Mouse (Mus musculus): ENCODE data around the gene Barx1. TPM values are rescaled to one million over a fixed set of nuclear protein-coding genes. Genes with fewer than 3 reads are reported as not detected.

Gene Barx1
- polyA plus RNA-seq, 1 experiment from 2014 or later: 3.2 TPM

DNA sequence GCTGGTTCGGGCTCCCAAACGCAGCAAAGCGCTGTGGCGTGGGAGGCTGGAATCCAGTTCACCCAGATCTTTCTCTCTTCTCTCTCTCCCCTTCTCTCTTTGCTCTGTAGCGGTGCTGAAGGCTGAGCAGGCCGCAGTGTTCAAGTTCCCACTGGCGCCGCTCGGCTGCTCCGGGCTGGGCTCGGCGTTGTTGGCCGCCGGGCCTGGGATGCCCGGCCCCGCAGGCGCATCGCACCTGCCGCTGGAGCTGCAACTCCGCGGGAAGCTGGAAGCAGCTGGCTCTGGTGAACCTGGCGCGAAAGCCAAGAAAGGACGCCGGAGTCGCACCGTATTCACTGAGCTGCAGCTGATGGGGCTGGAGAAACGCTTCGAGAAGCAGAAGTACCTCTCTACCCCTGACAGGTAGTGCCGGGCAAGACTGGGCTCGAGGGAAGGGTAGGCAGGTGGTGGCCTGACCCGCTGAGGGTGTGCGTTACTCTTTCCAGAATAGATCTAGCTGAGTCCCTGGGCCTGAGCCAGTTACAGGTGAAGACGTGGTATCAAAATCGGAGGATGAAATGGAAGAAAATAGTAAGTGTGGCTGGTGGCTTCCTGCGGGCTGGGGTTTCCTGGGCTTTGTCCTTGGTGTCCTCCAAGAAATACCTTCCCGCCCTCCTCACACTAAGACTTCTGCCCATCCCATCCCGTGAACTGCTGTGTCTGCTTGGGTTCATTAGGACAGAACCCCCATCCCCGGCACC lies 2.3 kb downstream of the Barx1 start:
- Histone ChIP-seq H3K4me2 (no peak overlapping the region; the same call in 1 of the 2 replicates), H3K36me3 (ENCODE audit: control insufficient read depth, insufficient read depth, low read length) (no peaks in the 10 kb centered on the region), H3K4me3 (ENCODE audit: low read depth, low read length) (peak overlapping the region; percentile 19), H3K27ac (ENCODE audit: low read depth, low read length) (no peak overlapping the region), H3K9ac (ENCODE audit: low read depth, low read length) (no peak overlapping the region), H3K9me3 (replicated peaks; ENCODE audit: control insufficient read depth, low read length) (no peaks in the 10 kb centered on the region), H3K27me3 (ENCODE audit: control insufficient read depth, insufficient read depth, low read length) (peaks cover 95% of the 10 kb centered on the region), H3K4me1 (ENCODE audit: control insufficient read depth, insufficient read depth, low read length) (peaks cover 23% of the 10 kb centered on the region)
- 3% methylated on average over 39 of the region's 39 CpGs for WGBS (ENCODE audit: insufficient replicate concordance)
- no peak for ATAC-seq (replicated peaks; ENCODE audit: insufficient number of reproducible peaks, low FRiP score, low TSS enrichment)

DNA sequence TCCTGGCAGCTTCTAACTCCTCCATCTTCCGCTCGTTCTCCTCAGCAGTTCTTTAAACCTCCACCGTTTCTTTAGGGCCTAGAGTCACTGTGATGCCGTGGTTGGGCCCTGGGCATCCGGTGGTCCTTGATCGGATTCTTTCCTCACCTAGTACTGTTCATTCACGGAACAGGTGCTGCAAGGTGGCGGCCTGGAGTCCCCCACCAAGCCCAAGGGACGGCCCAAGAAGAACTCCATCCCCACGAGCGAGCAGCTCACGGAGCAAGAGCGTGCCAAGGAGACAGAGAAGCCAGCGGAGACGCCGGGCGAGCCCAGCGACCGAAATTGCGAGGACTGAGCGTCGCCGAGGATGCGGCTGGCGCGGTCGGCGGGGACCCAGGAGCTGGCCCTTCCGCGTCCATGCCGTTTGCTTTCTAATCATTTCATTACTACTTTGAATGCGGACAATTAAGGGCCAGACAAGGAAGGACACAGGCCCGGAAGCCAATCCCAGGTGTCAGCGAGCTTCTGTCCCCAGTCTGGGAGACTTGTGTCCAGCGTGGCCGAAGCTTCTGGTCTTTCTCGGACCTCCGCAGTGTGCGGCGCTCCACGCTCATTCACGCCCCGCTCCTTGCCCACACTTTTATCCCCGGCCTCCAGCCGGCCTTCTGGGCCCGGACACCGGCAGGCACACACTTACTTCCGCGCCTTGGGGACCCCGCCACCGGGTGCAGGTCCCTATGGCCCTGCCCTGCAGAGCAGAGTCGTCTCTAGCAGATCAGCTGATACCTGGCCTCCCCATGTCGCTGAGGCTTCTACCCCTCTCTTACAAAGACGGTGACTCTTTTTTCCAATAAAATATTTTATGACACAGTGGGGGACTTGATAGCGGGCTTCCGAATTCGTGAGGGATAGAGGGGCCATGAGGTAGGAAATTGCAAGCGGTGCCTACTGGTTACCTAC lies 3.1 kb downstream of the Barx1 start:
- Histone ChIP-seq H3K9me3 (replicated peaks; ENCODE audit: control insufficient read depth, low read length) (no peaks in the 10 kb centered on the region), H3K27ac (ENCODE audit: low read depth, low read length) (no peak overlapping the region), H3K4me3 (ENCODE audit: low read depth, low read length) (peak overlapping the region; percentile 19; the same call in 1 of the 2 replicates), H3K9ac (ENCODE audit: low read depth, low read length) (no peak overlapping the region), H3K36me3 (ENCODE audit: control insufficient read depth, insufficient read depth, low read length) (no peaks in the 10 kb centered on the region), H3K4me2 (peak overlapping the region; percentile 38), H3K4me1 (ENCODE audit: control insufficient read depth, insufficient read depth, low read length) (peaks cover 23% of the 10 kb centered on the region), H3K27me3 (ENCODE audit: control insufficient read depth, insufficient read depth, low read length) (peaks cover 95% of the 10 kb centered on the region)
- ATAC-seq (replicated peaks; ENCODE audit: insufficient number of reproducible peaks, low FRiP score, low TSS enrichment): no peak
- 3% methylated on average over 58 of the region's 58 CpGs for WGBS (ENCODE audit: insufficient replicate concordance)

DNA sequence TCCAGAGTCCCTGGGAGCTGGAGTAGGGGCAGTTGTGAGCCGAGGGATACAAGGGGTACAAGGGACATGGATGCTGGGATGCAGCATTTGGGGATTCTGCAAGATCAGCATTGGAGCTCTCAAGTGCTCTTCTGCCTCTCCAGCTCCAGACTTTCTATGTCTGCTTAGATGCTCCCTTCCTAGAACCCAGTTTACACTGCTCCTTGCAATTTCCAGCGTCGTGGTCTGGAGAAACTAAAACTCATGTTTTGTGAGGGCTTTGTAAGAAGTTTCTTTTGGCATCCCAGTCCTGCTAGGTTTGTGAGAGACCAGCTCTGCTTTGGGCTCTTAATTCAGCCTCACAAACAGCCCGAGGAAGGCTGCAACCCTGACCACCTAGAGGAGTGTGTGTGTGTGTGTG lies 4.7 kb downstream of the Barx1 start:
- H3K4me1 ChIP-seq (ENCODE audit: control insufficient read depth, insufficient read depth, low read length): peaks cover 23% of the 10 kb centered on the region
- H3K27ac ChIP-seq (ENCODE audit: low read depth, low read length): no peak overlapping the region
- no peaks in the 10 kb centered on the region for H3K9me3 ChIP-seq (replicated peaks; ENCODE audit: control insufficient read depth, low read length)
- peaks cover 91% of the 10 kb centered on the region for H3K27me3 ChIP-seq (ENCODE audit: control insufficient read depth, insufficient read depth, low read length)
- H3K9ac ChIP-seq (ENCODE audit: low read depth, low read length): no peak overlapping the region
- H3K4me3 ChIP-seq (ENCODE audit: low read depth, low read length): no peak overlapping the region
- H3K4me2 ChIP-seq: no peak overlapping the region
- H3K36me3 ChIP-seq (ENCODE audit: control insufficient read depth, insufficient read depth, low read length): no peaks in the 10 kb centered on the region
- no peak for ATAC-seq (replicated peaks; ENCODE audit: insufficient number of reproducible peaks, low FRiP score, low TSS enrichment)
- 9% methylated on average over 4 of the region's 4 CpGs for WGBS (ENCODE audit: insufficient replicate concordance)

DNA sequence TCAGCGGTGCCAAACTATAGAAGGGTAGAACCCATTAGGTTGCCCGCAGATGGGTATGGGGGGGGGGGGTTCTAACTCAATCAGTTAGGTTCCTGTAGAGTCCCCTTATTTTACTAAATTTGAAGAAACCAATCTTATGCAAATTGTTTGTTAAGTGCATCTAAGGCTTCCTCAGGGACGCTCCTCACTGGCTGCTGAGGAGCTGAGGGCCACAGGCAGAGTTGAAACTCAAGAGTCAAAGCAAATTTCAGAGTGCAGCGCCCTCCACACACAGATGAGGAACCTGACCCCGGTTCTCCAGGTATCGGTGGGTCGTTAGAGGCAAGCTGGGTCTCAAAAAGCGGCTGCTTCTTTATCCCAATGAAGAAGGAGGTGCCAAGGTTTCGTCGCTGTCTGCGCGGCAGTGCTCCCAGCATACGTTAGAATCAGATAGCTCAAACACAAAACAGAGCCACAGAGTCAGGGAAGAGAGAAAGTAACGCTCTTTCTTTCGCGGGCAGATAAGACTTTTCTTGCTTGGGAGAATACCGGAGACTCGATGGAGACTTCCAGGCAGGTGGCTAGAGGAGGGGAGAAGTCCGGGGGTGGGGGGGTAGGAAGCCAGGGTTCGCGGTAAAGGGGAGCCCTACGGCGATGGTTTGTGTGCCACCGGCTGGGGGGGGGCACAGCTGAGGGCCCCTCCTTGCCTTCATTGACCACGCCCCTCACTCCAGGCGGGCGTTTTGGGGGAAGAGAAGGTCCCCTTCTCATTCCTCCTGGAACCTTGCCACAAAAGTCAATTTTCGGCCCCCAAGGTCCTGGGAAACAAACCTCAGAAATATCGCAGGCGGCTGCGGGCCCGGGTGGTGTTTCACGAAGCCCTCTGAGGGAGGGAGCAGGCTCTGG lies 5.5 kb downstream of the Barx1 start:
- H3K9ac ChIP-seq (ENCODE audit: low read depth, low read length): no peak overlapping the region
- peak overlapping the region; percentile 33 for H3K4me3 ChIP-seq (ENCODE audit: low read depth, low read length)
- peaks cover 23% of the 10 kb centered on the region for H3K4me1 ChIP-seq (ENCODE audit: control insufficient read depth, insufficient read depth, low read length)
- no peaks in the 10 kb centered on the region for H3K36me3 ChIP-seq (ENCODE audit: control insufficient read depth, insufficient read depth, low read length)
- peaks cover 91% of the 10 kb centered on the region for H3K27me3 ChIP-seq (ENCODE audit: control insufficient read depth, insufficient read depth, low read length)
- 3% methylated on average over 33 of the region's 33 CpGs for WGBS (ENCODE audit: insufficient replicate concordance)
- H3K27ac ChIP-seq (ENCODE audit: low read depth, low read length): no peak overlapping the region
- ATAC-seq (replicated peaks; ENCODE audit: insufficient number of reproducible peaks, low FRiP score, low TSS enrichment): no peak
- H3K9me3 ChIP-seq (replicated peaks; ENCODE audit: control insufficient read depth, low read length): no peaks in the 10 kb centered on the region
- peak overlapping the region; percentile 63 for H3K4me2 ChIP-seq

DNA sequence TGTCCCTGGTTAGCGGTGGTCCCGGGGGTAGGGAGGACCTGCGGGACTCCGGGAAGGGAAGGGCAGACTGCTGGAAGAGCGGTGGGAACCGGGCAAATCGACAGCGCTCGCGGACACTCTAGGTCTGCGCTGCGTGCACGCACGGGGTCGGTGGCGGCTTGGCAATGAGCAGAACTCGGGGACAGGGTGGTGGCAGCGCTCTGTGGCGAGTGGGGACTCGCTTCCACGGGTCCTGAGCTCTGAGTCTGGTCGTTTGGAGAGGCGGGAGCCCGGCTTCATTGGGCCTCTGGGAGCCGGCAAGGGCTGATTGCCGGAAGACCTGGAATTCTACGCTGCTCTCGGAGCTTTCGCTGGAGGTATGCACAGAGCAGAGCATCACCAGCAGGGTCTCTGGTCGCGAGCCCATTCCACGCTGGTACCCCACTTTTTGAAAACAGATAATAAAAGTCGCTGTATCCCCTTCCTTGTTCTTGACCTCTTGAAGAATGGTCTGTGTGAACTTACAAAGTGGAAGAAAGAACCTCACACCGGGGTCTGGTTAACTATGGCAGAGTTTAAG lies 6.3 kb downstream of the Barx1 start:
- Histone ChIP-seq H3K9me3 (replicated peaks; ENCODE audit: control insufficient read depth, low read length) (no peaks in the 10 kb centered on the region), H3K36me3 (ENCODE audit: control insufficient read depth, insufficient read depth, low read length) (no peaks in the 10 kb centered on the region), H3K9ac (ENCODE audit: low read depth, low read length) (no peak overlapping the region), H3K27ac (ENCODE audit: low read depth, low read length) (no peak overlapping the region), H3K4me1 (ENCODE audit: control insufficient read depth, insufficient read depth, low read length) (peaks cover 21% of the 10 kb centered on the region), H3K4me3 (ENCODE audit: low read depth, low read length) (peak overlapping the region; percentile 33), H3K4me2 (peak overlapping the region; percentile 63), H3K27me3 (ENCODE audit: control insufficient read depth, insufficient read depth, low read length) (peaks cover 89% of the 10 kb centered on the region)
- ATAC-seq (replicated peaks; ENCODE audit: insufficient number of reproducible peaks, low FRiP score, low TSS enrichment): no peak
- 1% methylated on average over 34 of the region's 34 CpGs for WGBS (ENCODE audit: insufficient replicate concordance)

DNA sequence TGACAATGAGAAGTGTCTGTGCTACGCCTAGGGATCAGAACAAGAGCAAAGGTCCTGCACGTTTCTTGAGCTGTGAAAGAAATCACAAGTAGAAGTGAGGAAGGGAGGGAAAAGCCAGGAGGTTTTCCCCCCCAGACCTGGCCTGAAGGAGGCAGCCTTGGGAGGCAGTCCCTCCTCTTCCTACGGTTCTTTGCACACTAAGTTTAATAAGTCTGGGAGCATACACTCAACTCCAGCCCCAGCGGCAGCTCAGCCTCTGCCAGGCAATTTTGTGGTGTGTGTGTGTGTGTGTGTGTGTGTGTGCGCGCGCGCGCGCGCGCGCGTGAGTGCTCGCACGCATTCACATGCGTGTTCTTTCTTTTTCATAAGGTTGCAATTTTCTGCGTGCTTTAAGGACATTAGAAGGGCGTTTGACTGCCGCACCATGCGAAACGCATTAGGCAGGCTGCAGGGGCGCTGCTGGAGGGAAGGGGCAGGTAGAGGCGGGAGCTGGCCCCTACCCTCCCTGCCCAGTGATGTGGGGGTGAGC lies 9.6 kb downstream of the Barx1 start:
- 2% methylated on average over 24 of the region's 24 CpGs for WGBS (ENCODE audit: insufficient replicate concordance)
- Histone ChIP-seq H3K27ac (ENCODE audit: low read depth, low read length) (no peak overlapping the region), H3K4me3 (ENCODE audit: low read depth, low read length) (peak overlapping the region; percentile 23), H3K4me2 (peak overlapping the region; percentile 57), H3K9me3 (replicated peaks; ENCODE audit: control insufficient read depth, low read length) (0 out of 2 replicates have a peak, but pooled peaks cover 2% of the 10 kb centered on the region), H3K36me3 (ENCODE audit: control insufficient read depth, insufficient read depth, low read length) (no peaks in the 10 kb centered on the region), H3K4me1 (ENCODE audit: control insufficient read depth, insufficient read depth, low read length) (peaks cover 12% of the 10 kb centered on the region), H3K27me3 (ENCODE audit: control insufficient read depth, insufficient read depth, low read length) (peaks cover 63% of the 10 kb centered on the region), H3K9ac (ENCODE audit: low read depth, low read length) (0 out of 2 replicates have a peak overlapping the region, but pooled peaks have one; percentile 34)
- no peak for ATAC-seq (replicated peaks; ENCODE audit: insufficient number of reproducible peaks, low FRiP score, low TSS enrichment)

DNA sequence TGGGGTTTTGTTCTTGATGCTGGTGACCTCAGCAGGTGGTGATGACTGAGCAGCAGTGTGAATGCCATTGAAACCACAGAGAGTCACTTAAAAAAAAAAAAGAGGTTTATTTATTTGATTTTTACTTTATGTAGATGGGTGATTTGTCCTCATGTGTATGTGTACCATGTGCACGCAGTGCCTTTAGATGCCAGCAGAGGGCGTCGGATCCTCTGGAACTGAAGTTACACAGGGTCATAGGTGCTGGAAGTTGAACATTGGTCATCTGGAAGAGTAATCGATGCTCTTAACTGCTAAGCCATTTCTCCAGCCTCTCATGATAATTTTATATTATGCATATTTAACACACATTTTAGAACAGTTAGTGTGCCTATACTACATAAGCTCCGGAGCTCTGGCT lies 11.8 kb downstream of the Barx1 start:
- Histone ChIP-seq H3K4me2 (no peak overlapping the region), H3K4me3 (ENCODE audit: low read depth, low read length) (no peak overlapping the region), H3K9ac (ENCODE audit: low read depth, low read length) (no peak overlapping the region), H3K36me3 (ENCODE audit: control insufficient read depth, insufficient read depth, low read length) (no peaks in the 10 kb centered on the region), H3K9me3 (replicated peaks; ENCODE audit: control insufficient read depth, low read length) (0 out of 2 replicates have a peak, but pooled peaks cover 2% of the 10 kb centered on the region), H3K27me3 (ENCODE audit: control insufficient read depth, insufficient read depth, low read length) (peaks cover 61% of the 10 kb centered on the region), H3K27ac (ENCODE audit: low read depth, low read length) (no peak overlapping the region), H3K4me1 (ENCODE audit: control insufficient read depth, insufficient read depth, low read length) (0 out of 2 replicates have a peak, but pooled peaks cover 2% of the 10 kb centered on the region)
- no peak for ATAC-seq (replicated peaks; ENCODE audit: insufficient number of reproducible peaks, low FRiP score, low TSS enrichment)
- 72% methylated on average over 5 of the region's 5 CpGs for WGBS (ENCODE audit: insufficient replicate concordance)

Measured in heart, embryonic 11.5 days (tissue).